Mouse (Mus musculus) hindbrain, embryonic 16.5 days (tissue): ENCODE measurements around the gene Mpg. TPM values are rescaled to one million over a fixed set of nuclear protein-coding genes. Genes with fewer than 3 reads are reported as not detected.

Source experiments
- ATAC-seq: fragments of 200-750 bp; cut with Nextera tagmentation; 2 replicates; pipeline ENCODE4 v1.8.0; 2017; ENCODE audit warnings: moderate TSS enrichment, moderate library complexity
- H3K27ac ChIP-seq: fragments of 300-500 bp; sonication (generic); 2 replicates; pipeline ENCODE4 v1.5.1; 2014; ENCODE audit warnings: low read depth, mild to moderate bottlenecking, control low read depth, low read length, moderate library complexity
- H3K27me3 ChIP-seq: fragments of 300-500 bp; sonication (generic); replicated peaks from 2 replicates; pipeline ENCODE4 v1.6.1; 2014; ENCODE audit warnings: low read length; ENCODE audit not compliant: control insufficient read depth, insufficient read depth
- H3K36me3 ChIP-seq: fragments of 300-500 bp; sonication (generic); 2 replicates; pipeline ENCODE4 v1.6.1; 2014; ENCODE audit warnings: mild to moderate bottlenecking, low read length, moderate library complexity, mixed read lengths; ENCODE audit not compliant: control insufficient read depth, insufficient read depth
- H3K4me1 ChIP-seq: fragments of 300-500 bp; sonication (generic); 2 replicates; pipeline ENCODE4 v1.6.1; 2014; ENCODE audit warnings: low read depth, low read length; ENCODE audit not compliant: control insufficient read depth, insufficient read depth
- H3K4me2 ChIP-seq: fragments of 300-500 bp; sonication (generic); 2 replicates; pipeline ENCODE4 v1.6.1; 2014; ENCODE audit warnings: mild to moderate bottlenecking, low read length, control low read depth, moderate library complexity
- H3K4me3 ChIP-seq: fragments of 300-500 bp; sonication (generic); 2 replicates; pipeline ENCODE4 v1.5.1; 2014; ENCODE audit warnings: mild to moderate bottlenecking, low read length, control low read depth, moderate library complexity
- H3K9ac ChIP-seq: fragments of 300-500 bp; sonication (generic); 2 replicates; pipeline ENCODE4 v1.6.1; 2014; ENCODE audit warnings: low read depth, mild to moderate bottlenecking, control low read depth, low read length, moderate library complexity
- H3K9me3 ChIP-seq: fragments of 300-500 bp; sonication (generic); 2 replicates; pipeline ENCODE4 v1.6.1; 2014; ENCODE audit warnings: mild to moderate bottlenecking, low read length, moderate library complexity; ENCODE audit not compliant: control insufficient read depth
- WGBS: fragments of 180-500 bp; shearing (Covaris S2); extraction: QIAGEN DNeasy Blood & Tissue Kit; methylation state at CpG from one replicate; pipeline ENCODE4 v1.1.7; 2014; 5-methylcytosine and 5-hydroxymethylcytosine counted together
- polyA plus RNA-seq: library from polyadenylated mRNA; unstranded; fragments of >200 nt; fragmentation: Nextera tagmentation; extraction: Ambion mirVana; gene quantifications from 2 replicates; pipeline ENCODE4 v1.2.1, GENCODE M21; 2015

Gene Mpg
- polyA plus RNA-seq, result 34.7 and 35.0 TPM in 2 replicates

- WGBS, result 3% methylated on average over 46 of the region's 47 CpGs
- Histone ChIP-seq H3K27ac (peak within 1 kb of the TSS; percentile 83), H3K36me3 (peaks cover 4% of the 10 kb centered on the region; the same call in 1 of the 2 replicates), H3K27me3 (no peaks in the 10 kb centered on the region; the same call in 1 of the 2 replicates), H3K4me2 (peak within 1 kb of the TSS; percentile 74), H3K9me3 (no peaks in the 10 kb centered on the region), H3K4me3 (peak within 1 kb of the TSS; percentile 65), H3K9ac (peak within 1 kb of the TSS; percentile 89), H3K4me1 (peaks cover 39% of the 10 kb centered on the region)
- peak; percentile 87 for ATAC-seq
Observed at GRCm38 (mm10) chr11:32226124-32226871, at the start of gene Mpg. Gene Mpg, plus strand, starts transcription at chr11:32226505.

DNA sequence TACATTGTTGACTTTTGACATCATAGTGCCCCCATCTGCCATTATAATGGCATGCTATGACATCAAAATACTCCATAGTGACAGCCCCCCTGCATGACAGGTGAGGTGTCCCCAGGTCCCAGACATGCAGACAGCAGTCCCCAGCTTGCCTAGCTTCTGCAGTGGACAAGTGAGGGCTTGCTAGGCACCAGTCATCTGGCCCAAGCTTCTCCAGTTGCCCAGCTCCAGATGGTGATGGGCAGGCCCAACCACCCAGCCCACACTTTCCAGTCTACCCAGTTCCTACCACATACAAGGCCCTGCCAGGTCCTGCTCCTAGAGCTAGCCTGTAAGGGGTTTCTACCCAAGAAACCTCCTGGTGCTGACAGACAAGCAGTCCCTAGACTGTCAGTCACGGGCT lies 47.8 kb upstream of the Mpg start:
- 82% methylated on average over 1 of the region's 1 CpGs for WGBS
- no peaks in the 10 kb centered on the region for H3K4me1 ChIP-seq
- no peaks in the 10 kb centered on the region for H3K9me3 ChIP-seq
- H3K36me3 ChIP-seq, result no peaks in the 10 kb centered on the region
- H3K27ac ChIP-seq, result no peak overlapping the region
- no peak overlapping the region for H3K9ac ChIP-seq
- H3K4me3 ChIP-seq, result no peak overlapping the region
- no peak for ATAC-seq
- H3K27me3 ChIP-seq, result no peaks in the 10 kb centered on the region
- H3K4me2 ChIP-seq, result no peak overlapping the region

DNA sequence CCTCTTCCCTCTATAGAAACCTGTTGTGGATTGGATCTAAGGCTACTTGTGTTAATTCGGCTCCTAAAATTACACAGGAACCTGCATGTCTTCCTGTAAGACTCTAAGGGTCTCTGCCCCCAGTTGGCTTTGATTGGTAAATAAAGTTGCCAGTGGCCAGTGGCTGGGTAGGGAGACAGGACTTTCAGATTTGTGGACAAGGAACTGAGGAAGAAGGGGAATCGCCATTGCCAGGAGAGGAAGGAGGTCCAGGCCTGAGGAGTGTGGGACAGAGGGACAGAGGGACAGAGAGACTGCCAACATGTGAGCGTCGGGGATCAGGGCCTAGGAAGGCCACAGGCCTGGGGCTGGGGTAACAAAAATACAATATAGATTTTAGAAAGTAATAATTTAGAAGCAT lies 45.1 kb upstream of the Mpg start:
- no peaks in the 10 kb centered on the region for H3K9me3 ChIP-seq
- no peak overlapping the region for H3K4me2 ChIP-seq
- no peaks in the 10 kb centered on the region for H3K4me1 ChIP-seq
- H3K27me3 ChIP-seq, result no peaks in the 10 kb centered on the region
- no peak for ATAC-seq
- 83% methylated on average over 4 of the region's 4 CpGs for WGBS
- H3K9ac ChIP-seq, result no peak overlapping the region
- H3K27ac ChIP-seq, result no peak overlapping the region
- no peaks in the 10 kb centered on the region for H3K36me3 ChIP-seq
- no peak overlapping the region for H3K4me3 ChIP-seq

- H3K9me3 ChIP-seq, result no peaks in the 10 kb centered on the region
- H3K36me3 ChIP-seq, result no peaks in the 10 kb centered on the region
- WGBS, result 48% methylated on average over 24 of the region's 25 CpGs
- H3K4me2 ChIP-seq, result peak overlapping the region; percentile 40
- no peak overlapping the region for H3K9ac ChIP-seq
- no peak overlapping the region for H3K4me3 ChIP-seq
- ATAC-seq, result peak; percentile 72
- H3K27ac ChIP-seq, result no peak overlapping the region
- no peaks in the 10 kb centered on the region for H3K27me3 ChIP-seq
- H3K4me1 ChIP-seq, result no peaks in the 10 kb centered on the region
Observed at GRCm38 (mm10) chr11:32181973-32182868, 44.1 kb upstream of the Mpg start.

DNA sequence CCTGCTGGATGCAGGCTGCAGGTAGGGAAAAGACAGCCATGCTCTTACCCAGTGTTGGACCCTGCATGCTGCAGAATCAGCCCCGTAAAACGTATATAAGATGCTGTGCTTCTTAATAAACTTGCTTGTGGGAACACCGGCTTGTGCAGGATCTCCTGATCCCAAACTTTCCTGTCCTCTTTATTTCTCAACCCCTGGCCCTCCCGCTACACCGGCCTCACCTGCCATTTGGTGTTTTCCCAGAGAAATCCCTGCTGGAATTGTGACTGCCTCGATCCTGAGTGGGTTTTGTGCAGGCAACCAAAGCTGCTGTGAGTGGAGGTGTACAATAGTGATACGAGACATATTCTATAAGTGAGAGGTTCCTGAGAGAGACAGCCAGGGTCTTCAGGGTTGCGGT lies 41.8 kb upstream of the Mpg start:
- H3K36me3 ChIP-seq, result no peaks in the 10 kb centered on the region
- H3K4me2 ChIP-seq, result no peak overlapping the region
- H3K9ac ChIP-seq, result no peak overlapping the region
- 90% methylated on average over 8 of the region's 8 CpGs for WGBS
- H3K9me3 ChIP-seq, result no peaks in the 10 kb centered on the region
- no peak overlapping the region for H3K27ac ChIP-seq
- H3K4me1 ChIP-seq, result no peaks in the 10 kb centered on the region
- H3K4me3 ChIP-seq, result no peak overlapping the region
- H3K27me3 ChIP-seq, result no peaks in the 10 kb centered on the region
- no peak for ATAC-seq

DNA sequence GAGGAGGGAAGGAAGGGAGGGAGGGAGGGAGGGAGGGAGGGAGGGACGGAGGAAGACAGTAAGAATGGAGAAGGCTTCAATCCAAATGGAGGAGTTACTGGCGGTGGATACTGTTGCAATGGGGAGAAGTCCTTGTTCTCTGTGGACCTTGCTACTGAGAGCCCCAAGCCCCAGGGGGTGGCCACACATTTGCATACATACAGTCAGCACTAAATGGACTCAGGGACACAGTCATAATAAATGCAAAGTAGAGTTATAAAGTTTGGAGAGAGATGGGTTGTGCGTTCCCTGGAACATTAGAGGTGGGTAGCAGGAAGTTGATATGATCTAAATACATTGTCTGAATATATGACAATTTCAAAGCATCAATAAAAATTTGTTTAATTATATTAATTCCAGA lies 40.3 kb upstream of the Mpg start:
- Histone ChIP-seq H3K36me3 (no peaks in the 10 kb centered on the region), H3K4me2 (no peak overlapping the region), H3K4me1 (no peaks in the 10 kb centered on the region; the same call in 1 of the 2 replicates), H3K9ac (no peak overlapping the region), H3K27me3 (no peaks in the 10 kb centered on the region), H3K4me3 (no peak overlapping the region), H3K27ac (no peak overlapping the region), H3K9me3 (no peaks in the 10 kb centered on the region)
- 79% methylated on average over 3 of the region's 3 CpGs for WGBS
- no peak for ATAC-seq

DNA sequence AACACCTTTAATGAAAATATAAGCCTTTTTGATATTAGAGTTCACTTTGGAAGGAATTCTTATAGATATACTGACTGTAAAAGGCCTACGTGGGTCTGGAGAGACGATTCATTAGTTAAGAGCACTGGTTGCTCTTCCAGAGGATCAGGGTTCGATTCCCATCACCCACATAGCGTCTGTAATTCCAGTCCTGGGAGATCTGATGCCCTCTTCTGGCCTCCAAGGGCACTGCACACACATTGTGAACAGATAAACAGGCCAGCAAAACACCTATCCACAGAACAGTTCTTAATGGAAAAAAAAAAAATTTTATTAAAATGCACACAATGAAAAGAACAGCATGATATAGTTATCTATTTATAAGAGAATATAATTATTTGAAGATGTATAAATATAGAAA lies 39.0 kb upstream of the Mpg start:
- WGBS, result 95% methylated on average over 4 of the region's 4 CpGs
- Histone ChIP-seq H3K27ac (no peak overlapping the region), H3K4me2 (no peak overlapping the region), H3K4me3 (no peak overlapping the region), H3K4me1 (no peaks in the 10 kb centered on the region; the same call in 1 of the 2 replicates), H3K9me3 (no peaks in the 10 kb centered on the region), H3K9ac (no peak overlapping the region), H3K36me3 (no peaks in the 10 kb centered on the region), H3K27me3 (no peaks in the 10 kb centered on the region)
- ATAC-seq, result no peak

DNA sequence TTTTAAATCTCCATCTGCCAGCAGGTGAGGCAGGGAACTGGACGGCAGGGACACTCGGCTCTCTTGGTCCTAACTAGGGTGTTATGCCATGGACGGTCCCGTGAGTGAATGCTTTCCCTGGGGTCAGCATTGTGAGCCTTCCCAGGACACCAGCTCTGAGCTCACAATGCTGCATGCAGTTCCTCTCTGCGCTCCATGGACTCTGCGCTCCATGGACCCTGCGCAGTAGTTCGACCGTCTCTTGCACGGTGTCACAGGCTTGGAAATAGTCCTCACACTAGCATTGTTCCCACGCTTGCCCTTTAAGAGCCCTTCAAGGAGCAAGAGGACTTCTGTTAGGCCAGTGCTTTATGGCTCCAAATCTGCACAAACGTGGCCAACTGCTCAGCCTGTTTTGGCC lies 37.4 kb upstream of the Mpg start:
- H3K9me3 ChIP-seq, result no peaks in the 10 kb centered on the region
- ATAC-seq, result no peak
- no peak overlapping the region for H3K9ac ChIP-seq
- H3K4me1 ChIP-seq, result no peaks in the 10 kb centered on the region; the same call in 1 of the 2 replicates
- H3K4me3 ChIP-seq, result no peak overlapping the region
- H3K4me2 ChIP-seq, result no peak overlapping the region
- WGBS, result 87% methylated on average over 12 of the region's 12 CpGs
- H3K27me3 ChIP-seq, result no peaks in the 10 kb centered on the region
- H3K36me3 ChIP-seq, result no peaks in the 10 kb centered on the region
- no peak overlapping the region for H3K27ac ChIP-seq

DNA sequence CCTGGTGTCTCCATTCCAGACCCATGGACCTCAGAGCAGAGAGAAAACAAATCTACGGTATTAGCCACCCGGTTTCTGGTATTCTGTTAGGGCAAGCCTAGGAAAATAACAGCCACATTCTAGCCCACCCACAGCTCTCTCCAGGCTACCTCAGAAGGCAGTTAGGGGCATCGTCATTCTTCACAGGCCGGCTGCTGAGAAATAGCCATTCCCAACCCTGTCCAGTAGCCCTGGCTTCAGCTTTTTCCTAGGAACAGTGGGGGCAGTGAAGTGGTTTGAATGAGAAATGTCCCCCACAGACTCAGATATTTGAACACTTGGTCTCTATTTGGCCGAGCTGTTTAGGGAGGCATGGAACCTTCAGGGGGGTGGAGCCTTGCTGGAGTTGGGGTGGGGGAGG lies 36.9 kb upstream of the Mpg start:
- Histone ChIP-seq H3K36me3 (no peaks in the 10 kb centered on the region), H3K9ac (no peak overlapping the region), H3K4me3 (no peak overlapping the region), H3K4me2 (no peak overlapping the region), H3K9me3 (no peaks in the 10 kb centered on the region), H3K27me3 (no peaks in the 10 kb centered on the region), H3K4me1 (no peaks in the 10 kb centered on the region; the same call in 1 of the 2 replicates), H3K27ac (no peak overlapping the region)
- WGBS, result 54% methylated on average over 5 of the region's 5 CpGs
- no peak for ATAC-seq
